Mouse (Mus musculus) CH12.LX (cell line): ENCODE data around the gene Grin1. TPM values are rescaled to one million over a fixed set of nuclear protein-coding genes. Genes with fewer than 3 reads are reported as not detected.

Source experiments
- DNase-seq: peaks from one replicate; pipeline ENCODE4 v3.0.0-alpha.2; 2013; ENCODE audit errors: extremely low read depth
- H3K27ac ChIP-seq: 2 replicates; pipeline ENCODE4 v1.5.1; 2012; ENCODE audit warnings: low read depth, mild to moderate bottlenecking, control low read depth, moderate library complexity; ENCODE audit not compliant: insufficient read depth
- H3K27me3 ChIP-seq: replicated peaks from 2 replicates; pipeline ENCODE3; 2012; ENCODE audit warnings: inconsistent platforms
- H3K36me3 ChIP-seq, 2 experiments: replicated peaks in 1 of 2; 2 replicates each; pipeline versions ENCODE3 to v1.6.1; 2012; ENCODE audit warnings: inconsistent platforms in 1 of 2, low read length in 1 of 2, mild to moderate bottlenecking in 1 of 2, mixed read lengths in 1 of 2, moderate library complexity in 1 of 2; ENCODE audit not compliant: control insufficient read depth in 1 of 2, insufficient read depth in 1 of 2
- H3K4me1 ChIP-seq, 2 experiments: 2 replicates each; pipeline ENCODE4 v1.6.1; 2012; ENCODE audit warnings: inconsistent platforms in 1 of 2, moderate library complexity in 1 of 2; ENCODE audit not compliant: insufficient read depth in 2 of 2, control insufficient read depth in 1 of 2
- H3K4me2 ChIP-seq: 2 replicates; pipeline ENCODE4 v1.6.1; 2012; ENCODE audit warnings: low read depth, mild to moderate bottlenecking, control low read depth; ENCODE audit not compliant: poor library complexity, insufficient read depth, severe bottlenecking
- H3K4me3 ChIP-seq, 3 experiments: fragments of 150-350 bp in 1 of 3; sonication (generic) in 1 of 3; replicated peaks in 1 of 3; 2 replicates each; pipeline versions ENCODE3 to v1.5.1; 2011 to 2012; ENCODE audit warnings: low read depth in 2 of 3, low read length in 2 of 3, mild to moderate bottlenecking in 2 of 3, moderate library complexity in 2 of 3, control low read depth in 1 of 3, improper control_type of control experiment in 1 of 3, inconsistent platforms in 1 of 3, mixed read lengths in 1 of 3; ENCODE audit not compliant: poor library complexity in 1 of 3
- H3K79me2 ChIP-seq: replicated peaks from 2 replicates; pipeline ENCODE4 v1.6.1; 2012; ENCODE audit warnings: mild to moderate bottlenecking, moderate library complexity; ENCODE audit not compliant: control insufficient read depth, poor library complexity, insufficient read depth, severe bottlenecking; ENCODE audit errors: extremely low read depth
- H3K9ac ChIP-seq: 2 replicates; pipeline ENCODE4 v1.6.1; 2012; ENCODE audit warnings: low read depth, mild to moderate bottlenecking, control low read depth, moderate library complexity; ENCODE audit not compliant: insufficient read depth
- H3K9me3 ChIP-seq: replicated peaks from 2 replicates; pipeline ENCODE3; 2012; ENCODE audit warnings: low read length, inconsistent platforms, mixed read lengths
- BHLHE40 ChIP-seq: IDR thresholded peaks from 2 replicates; pipeline ENCODE4 v1.6.1; 2011; ENCODE audit warnings: mild to moderate bottlenecking, low read depth, low read length, improper control_type of control experiment
- CHD1 ChIP-seq: IDR thresholded peaks from 2 replicates; pipeline ENCODE4 v1.6.1; 2012; ENCODE audit warnings: low read depth, low read length, improper control_type of control experiment, inconsistent platforms
- CTCF ChIP-seq, 2 experiments: IDR thresholded peaks in 1 of 2; conservative IDR thresholded peaks in 1 of 2; 2 replicates each; pipeline ENCODE4 v1.5.1; 2011 to 2012; ENCODE audit warnings: low read depth in 2 of 2, low read length in 2 of 2, improper control_type of control experiment in 1 of 2, inconsistent platforms in 1 of 2, mild to moderate bottlenecking in 1 of 2, moderate library complexity in 1 of 2
- E2F4 ChIP-seq: IDR thresholded peaks from 2 replicates; pipeline ENCODE4 v1.6.1; 2011; ENCODE audit warnings: low read depth, low read length, improper control_type of control experiment; ENCODE audit not compliant: insufficient replicate concordance
- ELF1 ChIP-seq: IDR thresholded peaks from 2 replicates; pipeline ENCODE4 v1.6.1; 2014; ENCODE audit warnings: low read depth, mild to moderate bottlenecking, inconsistent platforms, low read length, improper control_type of control experiment
- EP300 ChIP-seq: IDR thresholded peaks from 2 replicates; pipeline ENCODE4 v1.6.1; 2011; ENCODE audit warnings: low read length, improper control_type of control experiment
- GABPA ChIP-seq: IDR thresholded peaks from 2 replicates; pipeline ENCODE4 v1.6.1; 2012; ENCODE audit warnings: low read depth, low read length, improper control_type of control experiment, inconsistent platforms; ENCODE audit not compliant: insufficient replicate concordance
- IRF4 ChIP-seq: IDR thresholded peaks from 2 replicates; pipeline ENCODE4 v1.6.1; 2014; ENCODE audit warnings: low read depth, mild to moderate bottlenecking, inconsistent platforms, low read length, improper control_type of control experiment
- JUN ChIP-seq: IDR thresholded peaks from 2 replicates; pipeline ENCODE4 v1.6.1; 2011; ENCODE audit warnings: low read depth, mild to moderate bottlenecking, low read length, improper control_type of control experiment, moderate library complexity; ENCODE audit not compliant: insufficient read depth
- MAFK ChIP-seq: IDR thresholded peaks from 2 replicates; pipeline ENCODE4 v1.6.1; 2011; ENCODE audit warnings: low read length, improper control_type of control experiment; ENCODE audit not compliant: insufficient replicate concordance
- MAX ChIP-seq: IDR thresholded peaks from 2 replicates; pipeline ENCODE4 v1.6.1; 2011; ENCODE audit warnings: low read length, improper control_type of control experiment
- MEF2A ChIP-seq: IDR thresholded peaks from 2 replicates; pipeline ENCODE4 v1.6.1; 2014; ENCODE audit warnings: low read depth, mild to moderate bottlenecking, inconsistent platforms, low read length, improper control_type of control experiment, borderline replicate concordance
- MYC ChIP-seq: IDR thresholded peaks from 2 replicates; pipeline ENCODE4 v1.6.1; 2011; ENCODE audit warnings: low read depth, mild to moderate bottlenecking, improper control_type of control experiment, low read length
- NRF1 ChIP-seq: IDR thresholded peaks from 2 replicates; pipeline ENCODE4 v1.6.1; 2014; ENCODE audit warnings: low read depth, mild to moderate bottlenecking, inconsistent platforms, low read length, improper control_type of control experiment, moderate library complexity
- PAX5 ChIP-seq: IDR thresholded peaks from 2 replicates; pipeline ENCODE4 v1.6.1; 2012; ENCODE audit warnings: low read length, inconsistent platforms, mixed read lengths
- POLR2A ChIP-seq: IDR thresholded peaks from 2 replicates; pipeline ENCODE4 v1.6.1; 2011; ENCODE audit warnings: low read depth, mild to moderate bottlenecking, improper control_type of control experiment, low read length
- POLR2AphosphoS2 ChIP-seq: IDR thresholded peaks from 2 replicates; pipeline ENCODE4 v1.6.1; 2011; ENCODE audit warnings: low read depth, low read length, improper control_type of control experiment
- RAD21 ChIP-seq: IDR thresholded peaks from 2 replicates; pipeline ENCODE4 v1.6.1; 2011; ENCODE audit warnings: low read depth, mild to moderate bottlenecking, low read length, improper control_type of control experiment, moderate library complexity
- RCOR1 ChIP-seq: conservative IDR thresholded peaks from 2 replicates; pipeline ENCODE4 v1.6.1; 2012; ENCODE audit warnings: low read depth, mild to moderate bottlenecking, inconsistent platforms, low read length, improper control_type of control experiment
- SIN3A ChIP-seq: IDR thresholded peaks from 2 replicates; pipeline ENCODE4 v1.6.1; 2012; ENCODE audit warnings: low read length, improper control_type of control experiment, inconsistent platforms
- TBP ChIP-seq: conservative IDR thresholded peaks from 2 replicates; pipeline ENCODE4 v1.6.1; 2011; ENCODE audit warnings: low read depth, low read length, improper control_type of control experiment
- TCF12 ChIP-seq: IDR thresholded peaks from 2 replicates; pipeline ENCODE4 v1.6.1; 2014; ENCODE audit warnings: low read depth, mild to moderate bottlenecking, inconsistent platforms, low read length, improper control_type of control experiment
- USF1 ChIP-seq: IDR thresholded peaks from 2 replicates; pipeline ENCODE4 v1.6.1; 2014; ENCODE audit warnings: low read depth, mild to moderate bottlenecking, inconsistent platforms, low read length, improper control_type of control experiment
- USF2 ChIP-seq: conservative IDR thresholded peaks from 2 replicates; pipeline ENCODE4 v1.6.1; 2011; ENCODE audit warnings: low read depth, low read length, improper control_type of control experiment
- ZKSCAN1 ChIP-seq: IDR thresholded peaks from 2 replicates; pipeline ENCODE4 v1.6.1; 2012; ENCODE audit warnings: low read depth, inconsistent platforms, low read length, improper control_type of control experiment, borderline replicate concordance
- ZMIZ1 ChIP-seq: IDR thresholded peaks from 2 replicates; pipeline ENCODE4 v1.6.1; 2012; ENCODE audit warnings: low read depth, mild to moderate bottlenecking, inconsistent platforms, low read length, improper control_type of control experiment
- ZNF384 ChIP-seq: IDR thresholded peaks from 2 replicates; pipeline ENCODE4 v1.6.1; 2012; ENCODE audit warnings: low read depth, low read length, improper control_type of control experiment, inconsistent platforms
- dilution Hi-C: fragments of 300-500 bp; cut with MboI; formaldehyde crosslinking; loops from 2 replicates; pipeline ENCODE4 v1.14.3; 2020; ENCODE audit warnings: low sequenced_read_pairs; ENCODE audit not compliant: extremely low pct_unique_long_range_greater_than_20kb, extremely low pct_ligation_motif_present
- in situ Hi-C: fragments of 300-500 bp; cut with MboI; formaldehyde crosslinking; loops from 3 replicates; pipeline ENCODE4 v1.14.3; 2019; ENCODE audit warnings: low sequenced_read_pairs, low pct_ligation_motif_present, low pct_unique_long_range_greater_than_20kb, mixed read lengths
- polyA plus RNA-seq: library from polyadenylated mRNA; unstranded; fragments of >175 nt; gene quantifications from 2 replicates; pipeline ENCODE4 v1.2.1, GENCODE M21; 2012; ENCODE audit warnings: low read depth; ENCODE audit not compliant: insufficient read length
- total RNA-seq, 2 experiments: library from RNA; depleted of rRNA; stranded (reverse); fragments of 300-350 nt in 1 of 2; fragments of >200 nt in 1 of 2; gene quantifications; 2 replicates each; pipeline ENCODE4 v1.2.3; 2012 to 2014

Grin1 gene
- total and polyA plus RNA-seq, 3 experiments, result 0.06 to 0.36 (median 0.17) TPM

DNA sequence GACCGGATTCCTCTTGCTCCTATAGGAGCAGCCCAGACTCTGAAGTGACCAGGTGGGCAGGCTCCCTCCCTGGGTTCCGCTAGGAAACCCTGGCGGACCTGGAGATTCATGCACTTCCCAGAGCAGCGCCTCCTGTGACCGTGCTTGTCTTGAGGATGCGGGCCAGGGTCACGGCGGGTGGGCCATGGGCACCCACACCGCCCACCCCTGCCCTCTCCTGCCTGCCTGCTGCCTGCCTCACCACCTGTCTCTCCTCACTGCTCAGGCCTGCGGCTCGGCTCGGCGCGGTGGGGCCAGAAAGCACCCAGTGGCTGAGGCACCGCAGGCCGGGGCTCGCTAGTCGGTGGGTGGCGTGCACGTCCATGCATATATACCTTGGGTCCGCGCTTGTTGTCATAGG, 8.0 kb downstream of the Grin1 start:
- Histone ChIP-seq H3K4me2 (peak overlapping the region; percentile 54), H3K4me3 (no peak overlapping the region)

DNA sequence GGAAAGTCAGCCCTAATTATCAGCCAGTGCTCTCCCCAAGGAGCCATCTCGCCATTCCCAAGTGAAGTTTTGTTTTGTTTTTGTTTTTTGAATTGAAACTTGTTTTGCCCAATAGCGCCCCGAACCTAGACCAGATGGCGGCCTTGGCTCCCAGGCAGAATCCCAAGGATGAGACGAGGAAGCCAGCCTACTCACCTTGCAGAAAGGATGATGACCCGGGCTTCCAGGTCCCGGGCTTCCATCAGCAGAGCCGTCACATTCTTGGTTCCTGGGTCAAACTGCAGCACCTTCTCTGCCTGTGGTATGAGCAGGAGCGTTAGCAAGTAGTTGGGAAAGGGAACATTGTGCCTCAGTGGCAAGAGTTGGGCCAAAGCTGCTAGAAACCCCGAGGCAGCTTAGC, 8.8 kb downstream of the Grin1 start:
- H3K4me1 ChIP-seq, result peaks cover 2 to 5% of the 10 kb centered on the region in 2 experiments; a peak in 2 of 4 replicates
- no peak overlapping the region for H3K4me2 ChIP-seq
- H3K9me3 ChIP-seq, result no peaks in the 10 kb centered on the region
- no peak for DNase-seq
- H3K27ac ChIP-seq, result no peak overlapping the region
- H3K36me3 ChIP-seq, result no peaks in the 10 kb centered on the region
- H3K4me3 ChIP-seq, result no peak overlapping the region
- dilution Hi-C loops, result no loop called here
- no peaks in the 10 kb centered on the region for H3K79me2 ChIP-seq
- H3K9ac ChIP-seq, result no peak overlapping the region
- in situ Hi-C loops, result no loop called here
- peaks cover 93% of the 10 kb centered on the region for H3K27me3 ChIP-seq
- no peak for TF ChIP-seq TCF12
- TF ChIP-seq CTCF (conservative IDR thresholded peaks at IDR 0.05 in 1 of 2, IDR thresholded peaks at IDR 0.05 in 1 of 2; ENCODE audit: low read depth in 2 of 2, low read length in 2 of 2), result no peak
- no peak for TF ChIP-seq ZNF384
- TF ChIP-seq MAFK, result no peak
- no peak for TF ChIP-seq ELF1
- no peak for TF ChIP-seq JUN
- no peak for TF ChIP-seq BHLHE40
- TF ChIP-seq USF2, result no peak
- TF ChIP-seq MEF2A, result no peak
- TF ChIP-seq MAX, result no peak
- no peak for TF ChIP-seq E2F4
- no peak for TF ChIP-seq EP300
- TF ChIP-seq RCOR1, result no peak
- no peak for TF ChIP-seq PAX5
- no peak for TF ChIP-seq MYC
- no peak for TF ChIP-seq ZKSCAN1
- no peak for TF ChIP-seq POLR2AphosphoS2
- TF ChIP-seq RAD21, result no peak
- TF ChIP-seq SIN3A, result no peak
- TF ChIP-seq CHD1, result no peak

More for the DNA sequence above, 8.0 kb downstream of the Grin1 start:
- DNase-seq, result no peak
- TF ChIP-seq TCF12 (no peak), POLR2A (no peak), IRF4 (no peak), TBP (no peak), MAX (no peak), NRF1 (no peak), PAX5 (no peak), GABPA (no peak), E2F4 (no peak), POLR2AphosphoS2 (no peak), ZMIZ1 (no peak), USF1 (no peak), MEF2A (no peak), USF2 (no peak), MYC (no peak), RAD21 (no peak), SIN3A (no peak)
- H3K79me2 ChIP-seq, result no peaks in the 10 kb centered on the region
- dilution Hi-C loops, result no loop called here
- in situ Hi-C loops, result no loop called here
- H3K9me3 ChIP-seq, result no peaks in the 10 kb centered on the region
- no peaks in the 10 kb centered on the region for H3K36me3 ChIP-seq
- H3K27me3 ChIP-seq, result peaks cover 93% of the 10 kb centered on the region
- H3K27ac ChIP-seq, result no peak overlapping the region
- H3K9ac ChIP-seq, result no peak overlapping the region
- peaks cover 0 to 5% of the 10 kb centered on the region in 2 experiments; a peak in 1 of 4 replicates for H3K4me1 ChIP-seq
